Mouse (Mus musculus) megakaryocyte, embryonic 14.5 days (primary cell): ENCODE measurements around the gene Mindy4. TPM values are rescaled to one million over a fixed set of nuclear protein-coding genes. Genes with fewer than 3 reads are reported as not detected.
A peak's percentile ranks its signal among the peaks of the same experiment; 100 is the strongest.

ENCODE experiments used
- H3K27me3 ChIP-seq: replicated peaks from 2 replicates; pipeline ENCODE3; 2012; ENCODE audit warnings: inconsistent platforms
- H3K36me3 ChIP-seq: replicated peaks from 2 replicates; pipeline ENCODE3; 2012; ENCODE audit warnings: low read length, inconsistent platforms, mixed read lengths
- H3K4me1 ChIP-seq: 2 replicates; pipeline ENCODE4 v1.6.1; 2012; ENCODE audit warnings: inconsistent platforms
- H3K4me3 ChIP-seq: replicated peaks from 2 replicates; pipeline ENCODE3; 2012; ENCODE audit warnings: moderate library complexity, mild to moderate bottlenecking, inconsistent platforms
- H3K9me3 ChIP-seq: 2 replicates; pipeline ENCODE4 v1.6.1; 2012; ENCODE audit warnings: inconsistent platforms
- FLI1 ChIP-seq: IDR thresholded peaks from 2 replicates; pipeline ENCODE4 v1.6.1; 2012; ENCODE audit warnings: low read length, inconsistent platforms, mixed read lengths
- GATA1 ChIP-seq: IDR thresholded peaks from 3 replicates; pipeline ENCODE4 v1.6.1; 2012; ENCODE audit warnings: mixed read lengths, low read length, inconsistent platforms, borderline replicate concordance
- polyA plus RNA-seq: library from polyadenylated mRNA; stranded (reverse); fragments of >175 nt; gene quantifications from 2 replicates; pipeline ENCODE4 v1.2.3, GENCODE M21; 2012; ENCODE audit warnings: low replicate concordance; ENCODE audit not compliant: insufficient read depth

The Mindy4 gene
- polyA plus RNA-seq, 1 experiment = 0.10 TPM

DNA sequence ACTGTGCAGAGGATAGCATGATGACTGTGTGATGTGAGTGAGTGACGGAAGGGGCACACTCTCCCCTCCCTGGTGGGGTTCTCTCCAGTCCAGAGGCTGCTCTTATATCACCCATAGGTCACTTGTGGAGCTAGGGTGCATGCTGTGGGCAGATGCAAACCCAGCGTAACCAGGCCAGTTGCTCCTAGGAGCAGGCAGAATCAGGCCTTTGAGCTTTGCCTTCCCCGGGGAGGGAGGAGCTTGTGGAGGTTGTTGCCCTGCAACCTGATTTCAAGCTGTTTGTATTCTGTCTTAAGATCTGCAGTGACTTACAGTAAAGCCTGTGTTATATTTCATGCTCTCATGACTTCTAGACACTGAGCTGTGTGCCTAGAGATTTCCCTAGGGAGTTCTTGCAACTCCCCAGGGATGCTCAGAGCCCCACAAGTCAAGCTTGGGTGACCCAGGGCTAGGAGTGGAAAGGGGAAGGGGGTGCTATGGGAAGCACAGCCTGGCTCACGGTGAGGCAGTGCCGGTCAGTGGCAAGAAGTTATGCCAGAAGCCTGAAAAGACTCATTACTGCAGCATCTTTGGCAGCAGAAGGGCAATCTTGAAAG is 84.9 kb downstream of the Mindy4 start:
- H3K4me1 ChIP-seq = peaks cover 69% of the 10 kb centered on the region
- TF ChIP-seq GATA1 = no peak
- no peak for TF ChIP-seq FLI1

DNA sequence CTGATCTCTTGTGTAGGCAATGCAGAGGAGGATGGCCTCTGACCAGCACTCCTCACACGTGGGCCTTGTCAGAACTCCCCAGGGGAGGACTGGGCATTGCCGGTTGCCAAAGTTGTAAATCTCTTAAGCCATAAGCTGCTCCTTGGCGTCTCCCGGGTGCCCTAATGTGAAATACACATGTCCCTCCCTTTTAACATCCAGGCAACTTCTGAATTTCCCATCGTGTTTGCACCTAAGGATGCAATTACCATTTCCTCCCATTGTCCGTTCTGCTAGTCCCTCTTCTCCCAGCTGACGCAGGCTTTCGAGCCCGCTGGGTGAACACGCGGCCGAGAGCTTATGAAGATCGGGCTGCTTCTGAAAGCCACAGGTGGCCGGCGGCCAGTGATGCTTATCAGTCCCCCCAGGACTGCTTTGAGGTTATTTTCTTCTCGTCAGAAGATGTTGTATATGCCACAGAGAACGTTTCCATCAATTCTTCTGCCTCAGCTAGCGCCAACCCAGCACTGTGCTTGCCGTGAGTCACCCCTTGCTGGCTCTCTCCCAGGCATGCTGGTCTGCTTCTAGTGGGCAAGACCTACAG is 91.5 kb downstream of the Mindy4 start:
- TF ChIP-seq GATA1 = no peak
- TF ChIP-seq FLI1 = no peak
- H3K27me3 ChIP-seq = peaks cover 2% of the 10 kb centered on the region

More for the DNA sequence above, 84.9 kb downstream of the Mindy4 start:
- Histone ChIP-seq H3K9me3 (peaks cover 2% of the 10 kb centered on the region; the same call in 1 of the 2 replicates), H3K27me3 (peaks cover 7% of the 10 kb centered on the region), H3K36me3 (no peaks in the 10 kb centered on the region), H3K4me3 (no peak overlapping the region)

DNA sequence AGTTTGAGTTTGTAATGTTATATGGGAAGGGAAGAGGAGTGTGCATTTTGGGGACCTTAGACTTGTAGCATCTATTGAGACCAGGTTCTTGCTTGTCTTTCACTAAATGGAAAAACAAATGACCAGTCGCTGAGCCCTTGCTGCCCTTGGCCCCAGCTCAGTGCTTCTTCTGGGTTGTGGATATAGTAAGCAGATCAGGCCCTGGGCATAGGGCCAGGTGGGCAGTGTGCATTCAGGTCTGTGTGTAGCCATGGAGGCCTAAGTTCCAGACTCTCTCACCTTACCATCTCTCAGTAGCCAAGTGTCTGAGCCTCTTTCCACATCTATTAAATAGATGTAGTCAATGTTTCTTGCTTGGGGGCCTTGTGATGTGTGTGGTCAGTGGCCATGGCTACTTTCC is 92.1 kb downstream of the Mindy4 start:
- H3K36me3 ChIP-seq = peaks cover 11% of the 10 kb centered on the region
- peaks cover 7% of the 10 kb centered on the region; the same call in 1 of the 2 replicates for H3K9me3 ChIP-seq
- TF ChIP-seq FLI1 (no peak), GATA1 (no peak)
- peaks cover 65% of the 10 kb centered on the region for H3K4me1 ChIP-seq
- H3K27me3 ChIP-seq = peaks cover 2% of the 10 kb centered on the region
- no peak overlapping the region for H3K4me3 ChIP-seq

More for the DNA sequence above, 91.5 kb downstream of the Mindy4 start:
- Histone ChIP-seq H3K9me3 (peaks cover 7% of the 10 kb centered on the region; the same call in 1 of the 2 replicates), H3K4me1 (peaks cover 58% of the 10 kb centered on the region), H3K36me3 (peaks cover 11% of the 10 kb centered on the region), H3K4me3 (no peak overlapping the region)

DNA sequence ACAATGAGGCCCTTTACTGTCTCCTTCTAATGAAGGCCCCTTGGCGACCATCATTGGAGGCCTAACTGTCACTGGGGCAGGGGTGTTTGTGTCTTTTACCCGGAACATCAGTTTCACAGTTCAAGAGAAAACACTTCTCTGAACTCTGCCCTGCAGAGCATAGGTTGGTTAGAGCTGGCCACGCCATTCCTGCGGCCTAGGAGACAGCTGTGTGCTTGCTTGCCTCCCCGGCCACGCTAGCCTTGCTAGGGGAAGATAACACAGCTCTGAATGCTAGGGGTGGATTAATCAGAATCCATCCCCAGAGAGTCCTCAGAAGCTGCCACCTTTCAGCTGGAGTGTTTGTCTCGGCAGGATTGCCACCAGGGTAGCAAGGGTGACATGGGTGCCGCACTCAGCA is 96.3 kb downstream of the Mindy4 start:
- H3K4me3 ChIP-seq = no peak overlapping the region
- H3K9me3 ChIP-seq = peaks cover 7% of the 10 kb centered on the region; the same call in 1 of the 2 replicates
- peaks cover 58% of the 10 kb centered on the region for H3K4me1 ChIP-seq
- peaks cover 2% of the 10 kb centered on the region for H3K27me3 ChIP-seq
- TF ChIP-seq FLI1 (no peak), GATA1 (no peak)
- H3K36me3 ChIP-seq = peaks cover 14% of the 10 kb centered on the region

DNA sequence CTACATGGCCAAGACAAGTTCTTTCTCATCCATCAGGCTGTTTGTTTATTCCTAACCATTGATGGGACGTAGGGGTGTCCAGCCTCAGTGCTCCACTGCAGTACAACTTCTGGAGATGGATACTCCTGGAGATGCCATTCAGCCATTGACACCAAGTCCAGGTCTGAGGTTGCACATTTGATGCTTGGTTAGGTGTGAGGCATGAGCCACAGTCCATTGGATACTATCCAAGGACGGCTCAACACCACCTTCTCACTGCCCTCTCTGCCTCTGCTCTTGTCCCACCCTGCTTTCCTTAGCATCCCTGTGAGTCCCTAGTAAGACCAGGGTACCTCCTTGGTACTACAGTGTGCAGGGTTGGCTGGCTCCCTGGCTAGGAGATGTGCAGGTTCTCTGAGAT is 96.7 kb downstream of the Mindy4 start:
- Histone ChIP-seq H3K36me3 (peaks cover 14% of the 10 kb centered on the region), H3K4me1 (peaks cover 54% of the 10 kb centered on the region), H3K4me3 (peak overlapping the region; percentile 38), H3K9me3 (peaks cover 7% of the 10 kb centered on the region; the same call in 1 of the 2 replicates), H3K27me3 (peaks cover 2% of the 10 kb centered on the region)
- TF ChIP-seq GATA1 (no peak), FLI1 (no peak)

DNA sequence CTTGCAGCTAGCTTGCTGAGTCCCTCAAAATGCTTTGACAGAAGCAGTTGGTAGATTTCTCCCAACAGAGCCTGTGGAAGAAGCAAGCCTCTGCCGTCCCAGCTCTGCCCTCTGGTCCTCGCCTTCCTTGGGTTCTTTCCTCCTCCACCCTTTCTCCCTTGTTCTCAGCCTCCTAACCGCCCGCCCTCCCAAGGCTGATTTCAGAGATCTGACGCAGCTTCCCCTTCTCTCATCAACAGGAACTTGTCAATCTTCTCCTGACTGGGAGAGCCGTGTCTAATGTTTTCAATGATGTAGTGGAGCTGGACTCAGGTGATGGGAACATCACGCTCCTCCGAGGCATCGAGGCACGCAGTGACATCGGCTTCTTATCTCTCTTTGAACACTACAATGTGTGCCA is 97.5 kb downstream of the Mindy4 start:
- no peak for TF ChIP-seq FLI1
- TF ChIP-seq GATA1 = no peak
- H3K9me3 ChIP-seq = peaks cover 7% of the 10 kb centered on the region; the same call in 1 of the 2 replicates

DNA sequence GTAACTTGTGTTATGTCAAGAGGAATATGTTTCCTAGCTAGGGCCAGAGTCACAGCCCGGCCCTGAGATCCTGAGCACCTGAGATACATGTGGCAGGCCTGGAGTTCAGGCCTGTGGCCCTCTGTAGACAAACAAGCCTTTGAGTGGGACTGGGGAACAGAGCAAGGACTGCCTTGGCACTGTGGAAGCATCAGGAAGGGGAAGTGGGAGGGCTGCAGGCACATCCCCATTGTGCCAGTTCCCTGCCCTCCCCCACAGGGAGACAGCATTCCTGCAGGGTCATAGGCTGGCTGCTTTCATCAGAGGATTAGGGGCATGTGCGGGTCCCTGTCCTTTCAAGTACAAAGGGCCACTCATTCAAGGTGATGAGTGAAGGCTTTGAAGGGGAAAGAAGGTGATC is 107.0 kb downstream of the Mindy4 start:
- H3K27me3 ChIP-seq = peaks cover 14% of the 10 kb centered on the region

More for the DNA sequence above, 97.5 kb downstream of the Mindy4 start:
- peaks cover 14% of the 10 kb centered on the region for H3K36me3 ChIP-seq
- H3K4me1 ChIP-seq = peaks cover 50% of the 10 kb centered on the region
- peaks cover 2% of the 10 kb centered on the region for H3K27me3 ChIP-seq
- no peak overlapping the region for H3K4me3 ChIP-seq

DNA sequence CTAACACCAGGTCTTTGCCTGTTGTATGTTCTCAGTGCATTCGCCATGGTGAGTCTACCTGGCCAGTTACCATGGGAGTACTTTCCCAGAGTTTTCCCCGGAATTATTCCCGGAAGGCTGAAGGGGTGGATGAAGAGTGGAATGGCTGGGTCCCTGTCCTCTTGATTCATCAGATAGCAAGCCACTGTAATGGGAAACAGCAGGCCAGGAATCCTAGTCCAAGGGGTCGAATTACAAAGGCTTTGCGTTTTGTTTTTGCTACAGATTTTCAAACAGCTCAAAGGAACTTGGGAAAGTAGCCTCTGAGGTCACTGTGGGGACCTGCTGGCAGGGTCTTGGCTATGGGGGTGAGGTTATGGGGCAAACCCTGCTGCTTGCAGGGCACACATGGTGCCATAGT is 108.8 kb downstream of the Mindy4 start:
- Histone ChIP-seq H3K36me3 (no peaks in the 10 kb centered on the region), H3K27me3 (peaks cover 15% of the 10 kb centered on the region), H3K4me1 (peaks cover 29% of the 10 kb centered on the region), H3K4me3 (no peak overlapping the region), H3K9me3 (no peaks in the 10 kb centered on the region)
- TF ChIP-seq GATA1 (no peak), FLI1 (no peak)

More for the DNA sequence above, 107.0 kb downstream of the Mindy4 start:
- TF ChIP-seq GATA1 (no peak), FLI1 (no peak)
- Histone ChIP-seq H3K9me3 (no peaks in the 10 kb centered on the region), H3K4me3 (no peak overlapping the region), H3K4me1 (peaks cover 32% of the 10 kb centered on the region), H3K36me3 (no peaks in the 10 kb centered on the region)

DNA sequence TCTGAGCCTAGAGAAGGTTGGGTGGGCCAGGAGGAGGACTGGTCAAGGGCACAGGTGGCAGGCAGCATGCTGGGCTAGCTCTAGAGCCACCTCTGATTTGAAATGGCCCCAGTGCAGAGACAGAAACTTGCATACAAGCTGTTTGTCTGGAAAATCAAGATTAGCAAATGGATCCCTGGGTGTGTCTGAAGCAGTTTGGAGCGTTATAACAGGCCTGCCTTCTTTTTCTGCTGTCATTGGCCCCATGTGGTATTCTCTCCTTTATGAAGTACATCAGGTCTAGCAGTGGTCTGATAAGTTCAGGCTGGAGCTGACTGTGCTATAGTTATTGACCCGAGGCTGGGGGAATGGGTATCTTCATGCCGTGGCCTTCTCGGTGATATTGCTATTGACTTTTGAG is 110.7 kb downstream of the Mindy4 start:
- TF ChIP-seq GATA1 (no peak), FLI1 (no peak)
- Histone ChIP-seq H3K36me3 (no peaks in the 10 kb centered on the region), H3K4me1 (peaks cover 39% of the 10 kb centered on the region), H3K4me3 (no peak overlapping the region), H3K9me3 (no peaks in the 10 kb centered on the region), H3K27me3 (peaks cover 18% of the 10 kb centered on the region)

DNA sequence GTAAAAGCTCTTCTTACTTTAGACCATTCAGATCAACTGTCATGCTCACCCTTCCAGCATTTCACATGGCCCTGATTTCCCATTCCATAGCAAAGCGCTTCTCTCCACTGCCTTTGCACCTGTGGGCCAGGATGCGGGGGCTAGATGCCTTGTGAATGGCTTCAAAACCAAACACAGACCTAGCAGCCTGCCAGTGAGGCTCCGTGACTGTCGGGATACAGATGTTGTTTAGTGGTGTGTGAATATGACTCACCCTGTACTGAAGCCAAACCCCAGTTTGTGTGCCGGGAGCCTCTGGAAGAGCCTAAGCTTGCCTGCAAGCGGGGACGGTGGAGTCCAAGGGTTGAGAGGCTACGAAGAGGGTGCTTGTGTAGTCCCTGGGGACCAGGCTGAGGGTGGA is 111.4 kb downstream of the Mindy4 start:
- Histone ChIP-seq H3K27me3 (peaks cover 18% of the 10 kb centered on the region), H3K36me3 (no peaks in the 10 kb centered on the region), H3K4me1 (peaks cover 38% of the 10 kb centered on the region), H3K4me3 (no peak overlapping the region), H3K9me3 (no peaks in the 10 kb centered on the region)
- no peak for TF ChIP-seq GATA1
- no peak for TF ChIP-seq FLI1
